Mouse (Mus musculus): ENCODE measurements around the gene Bmpr1b.

Bmpr1b gene

GRCm38 (mm10) chr3:141809581-141809980 is 359.6 kb downstream of the Bmpr1b start:
- DNase-seq: no peak

DNA sequence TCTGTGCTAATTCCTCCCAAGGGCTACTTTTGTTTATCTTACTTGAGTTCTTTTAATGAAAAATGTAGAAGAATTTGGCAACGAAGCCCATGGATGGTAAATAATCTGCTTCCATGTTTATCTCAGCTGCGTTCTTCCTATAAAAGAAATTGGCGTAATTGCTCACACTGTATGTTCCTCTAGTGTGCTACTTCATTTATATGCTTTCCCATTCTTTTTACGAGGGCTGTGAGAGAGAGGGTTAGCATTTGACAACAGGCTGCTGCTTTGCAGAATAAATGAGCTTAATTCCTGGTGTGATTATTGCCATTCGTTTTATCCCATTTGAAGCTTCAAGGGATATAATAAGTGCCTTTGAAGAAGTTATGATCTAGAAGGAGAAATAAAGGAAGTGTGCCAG is 365.1 kb downstream of the Bmpr1b start:
- DNase-seq: no peak

- peak; percentile 33 to 73 for DNase-seq
These were observed 371.4 kb downstream of the Bmpr1b start for GRCm38 (mm10) chr3:141797789-141798188.

DNA sequence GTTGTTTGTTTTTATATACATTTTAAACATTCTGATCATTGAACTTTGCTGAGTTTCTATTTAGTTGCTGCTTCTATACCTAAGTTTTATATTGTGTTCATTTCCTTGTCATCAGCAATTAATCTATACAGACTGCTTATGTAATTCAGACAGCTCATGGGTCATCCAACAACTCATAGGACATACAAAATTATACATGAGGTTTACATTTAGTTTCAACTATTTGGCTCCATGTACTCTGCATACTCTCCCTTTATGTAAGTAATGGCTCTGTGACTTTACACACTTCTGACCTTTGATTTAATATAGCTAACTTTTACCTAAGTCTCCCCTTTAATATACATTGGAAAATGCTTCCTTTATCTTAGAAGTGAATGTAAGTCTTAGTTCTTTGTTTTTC is 371.9 kb downstream of the Bmpr1b start:
- DNase-seq: no peak

DNA sequence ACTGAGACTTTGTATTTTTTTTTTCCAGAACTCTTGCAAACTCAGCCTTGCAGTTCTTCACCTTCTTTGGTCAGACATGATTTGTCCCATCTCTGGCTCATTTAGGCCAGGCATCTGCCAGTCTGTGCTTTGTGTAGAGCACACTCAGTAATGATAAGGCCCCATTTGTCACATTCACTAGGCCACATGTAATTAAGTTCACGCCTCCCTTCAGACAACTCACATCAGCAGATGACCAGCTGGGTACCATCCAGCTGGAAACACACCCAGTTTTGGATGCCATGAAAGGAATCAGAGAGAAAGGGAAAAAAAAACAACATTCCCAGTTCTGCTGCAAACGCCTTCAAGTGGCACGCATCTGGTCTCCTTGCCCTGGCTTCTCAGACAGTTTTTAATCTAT is 374.9 kb downstream of the Bmpr1b start:
- DNase-seq: no peak

DNA sequence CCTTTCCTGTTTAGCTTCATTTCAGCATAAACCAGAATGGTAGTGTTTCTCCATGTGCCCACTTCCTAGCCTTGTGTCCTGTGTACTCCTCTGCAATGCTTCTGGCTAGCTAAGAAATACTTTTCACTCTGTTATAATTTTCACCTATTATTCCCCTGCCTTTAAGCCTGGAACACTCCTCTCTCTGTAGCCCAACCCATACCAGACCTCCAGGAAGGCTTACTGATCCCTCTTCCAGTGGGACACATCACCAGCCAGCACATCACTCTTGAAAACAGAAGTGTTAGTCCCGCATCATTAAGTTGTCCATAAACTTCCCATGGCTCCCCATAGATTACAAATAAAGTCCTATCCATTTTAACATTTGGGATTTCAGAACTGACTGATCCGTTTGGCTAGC is 375.5 kb downstream of the Bmpr1b start:
- no peak for DNase-seq

DNA sequence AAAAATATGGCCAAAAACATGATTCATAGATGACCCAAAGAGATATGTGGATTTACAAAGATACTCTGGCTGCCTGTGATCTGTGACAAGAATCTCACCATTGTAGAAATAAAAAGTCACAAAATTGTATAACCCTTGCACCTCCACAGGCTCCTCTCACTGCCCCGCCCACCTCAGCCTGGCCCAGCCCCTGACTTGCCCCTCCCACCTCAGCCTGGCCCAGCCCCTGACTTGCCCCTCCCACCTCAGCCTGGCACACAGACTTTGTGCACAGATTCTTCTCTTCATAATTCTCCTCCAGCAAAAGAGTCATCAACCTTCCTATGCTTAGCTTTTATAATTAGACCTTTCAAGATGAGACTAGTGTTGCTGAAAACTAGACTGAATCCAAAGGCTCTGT is 377.1 kb downstream of the Bmpr1b start:
- DNase-seq: no peak

- DNase-seq: no peak
These were observed 378.0 kb downstream of the Bmpr1b start for GRCm38 (mm10) chr3:141791026-141791780.
